Mouse (Mus musculus): ENCODE data around the gene Akap11.

Gene Akap11

GRCm38 (mm10) chr14:78528461-78529425, 7.9 kb downstream of the Akap11 start:
- DNase-seq (ENCODE audit: low spot score), result no peak

DNA sequence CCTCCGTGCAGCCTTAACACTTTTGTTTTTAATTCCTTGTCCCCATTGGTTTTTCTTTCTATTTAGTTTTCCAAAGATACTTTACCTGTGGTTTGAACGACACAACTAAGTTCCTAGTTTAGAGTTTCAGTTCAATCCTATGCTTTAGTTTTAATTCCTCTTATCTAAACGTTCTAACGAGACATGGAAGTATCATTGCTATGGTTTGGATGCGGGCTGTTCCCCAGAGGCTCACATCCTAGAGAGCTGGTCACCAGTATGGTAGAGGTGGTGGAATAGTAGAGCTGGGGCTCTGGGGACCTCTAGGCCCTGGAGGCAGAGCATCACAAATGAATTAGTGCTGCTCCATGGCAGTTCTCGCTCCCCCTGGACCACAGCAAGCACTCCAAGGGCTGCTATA, 9.7 kb downstream of the Akap11 start:
- no peak for DNase-seq (ENCODE audit: low spot score)

GRCm38 (mm10) chr14:78526475-78526874, 10.1 kb downstream of the Akap11 start:
- DNase-seq (ENCODE audit: low spot score), result no peak

- no peak for DNase-seq (ENCODE audit: low spot score)
These were observed 10.8 kb downstream of the Akap11 start for GRCm38 (mm10) chr14:78525611-78526457.

DNA sequence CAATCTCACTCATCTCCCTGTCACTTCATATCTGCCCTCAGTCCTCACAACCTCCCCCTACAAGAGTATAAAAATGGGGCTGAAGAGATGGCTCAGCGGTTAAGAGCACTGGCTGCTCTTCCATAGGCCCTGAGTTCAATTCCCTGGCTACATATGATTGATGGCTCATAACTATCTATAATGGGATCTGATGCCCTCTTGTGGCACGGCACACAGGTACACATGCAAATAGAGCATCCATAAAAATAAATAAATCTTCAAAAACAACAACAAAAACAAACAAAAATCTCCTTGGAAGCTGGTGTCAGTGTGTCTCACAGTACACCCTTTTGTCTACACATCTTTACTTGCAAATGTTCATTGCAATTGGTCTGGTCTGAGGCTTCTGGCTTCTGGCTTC, 11.5 kb downstream of the Akap11 start:
- DNase-seq (ENCODE audit: low spot score), result no peak

DNA sequence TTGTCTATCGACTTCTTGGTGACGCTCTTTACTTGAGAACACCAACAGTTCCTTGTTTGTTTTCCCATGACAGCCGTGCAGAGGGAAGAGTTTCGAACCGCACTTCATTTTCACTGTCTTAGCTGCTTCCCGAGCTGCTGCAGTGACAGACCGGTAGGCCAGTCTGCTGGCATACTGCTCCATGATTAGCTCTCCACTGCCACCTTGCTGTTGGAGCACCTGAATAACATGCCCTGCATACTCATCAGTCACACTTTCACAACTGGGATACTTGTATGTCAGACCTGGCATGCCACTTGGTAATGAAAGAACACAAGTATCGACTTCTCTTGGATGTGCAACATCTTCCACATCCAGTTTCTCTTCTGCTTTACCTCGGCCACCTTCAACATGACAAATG, 25.9 kb downstream of the Akap11 start:
- no peak for DNase-seq (ENCODE audit: low spot score)

GRCm38 (mm10) chr14:78509791-78510190, 26.8 kb downstream of the Akap11 start:
- DNase-seq (ENCODE audit: low spot score), result no peak

- DNase-seq (ENCODE audit: low spot score), result no peak
These were observed 36.0 kb downstream of the Akap11 start for GRCm38 (mm10) chr14:78500578-78500977.

- peak; percentile 67 for DNase-seq (ENCODE audit: low spot score)
These were observed 39.9 kb downstream of the Akap11 start for GRCm38 (mm10) chr14:78496691-78497090.

GRCm38 (mm10) chr14:78495241-78495640, 41.4 kb downstream of the Akap11 start:
- DNase-seq (ENCODE audit: low spot score), result peak; percentile 76

DNA sequence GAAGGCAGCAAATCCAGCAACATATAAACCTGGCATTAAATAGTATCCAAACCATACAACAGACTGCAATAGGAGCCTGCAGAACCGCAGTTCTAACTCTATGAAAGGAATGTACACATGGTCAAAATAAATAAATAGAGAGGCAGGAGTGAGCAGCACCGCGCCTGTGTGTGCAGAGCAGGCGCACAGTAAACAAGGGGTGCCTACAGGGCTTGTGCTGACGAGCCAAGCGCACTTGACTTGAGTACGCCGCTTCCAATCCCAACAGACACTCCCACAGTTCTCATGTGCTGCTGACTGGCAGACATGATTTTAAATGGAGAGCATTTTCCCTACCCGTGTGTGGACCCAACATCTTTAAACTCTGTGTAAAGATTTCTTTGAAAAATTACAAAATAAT, 44.0 kb downstream of the Akap11 start:
- DNase-seq (ENCODE audit: low spot score), result no peak

GRCm38 (mm10) chr14:78491432-78491831, 45.2 kb downstream of the Akap11 start:
- DNase-seq (ENCODE audit: low spot score), result no peak

GRCm38 (mm10) chr14:78482385-78483231, 54.0 kb downstream of the Akap11 start:
- DNase-seq (ENCODE audit: low spot score), result no peak

DNA sequence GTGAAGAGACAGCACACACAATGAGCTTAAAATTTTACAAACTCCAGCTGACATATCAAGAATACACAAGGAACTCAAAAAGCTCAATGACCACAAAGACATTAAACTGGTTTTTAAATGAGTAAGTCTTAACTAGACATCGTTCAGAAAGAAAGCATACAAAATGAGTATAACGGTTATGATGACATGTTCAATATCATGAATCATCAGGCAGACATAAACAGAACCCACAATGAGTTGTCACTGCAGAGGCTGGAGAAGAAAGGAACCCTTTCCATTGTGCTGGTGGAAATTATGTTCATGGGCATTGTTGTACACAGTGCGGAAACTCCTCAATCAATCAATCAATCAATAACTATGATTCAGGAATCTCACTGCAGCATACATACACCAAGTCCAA, 62.5 kb downstream of the Akap11 start:
- no peak for DNase-seq (ENCODE audit: low spot score)

GRCm38 (mm10) chr14:78470714-78471113, 65.9 kb downstream of the Akap11 start:
- DNase-seq (ENCODE audit: low spot score), result no peak

- DNase-seq (ENCODE audit: low spot score), result no peak
These were observed 67.6 kb downstream of the Akap11 start for GRCm38 (mm10) chr14:78468991-78469390.

DNA sequence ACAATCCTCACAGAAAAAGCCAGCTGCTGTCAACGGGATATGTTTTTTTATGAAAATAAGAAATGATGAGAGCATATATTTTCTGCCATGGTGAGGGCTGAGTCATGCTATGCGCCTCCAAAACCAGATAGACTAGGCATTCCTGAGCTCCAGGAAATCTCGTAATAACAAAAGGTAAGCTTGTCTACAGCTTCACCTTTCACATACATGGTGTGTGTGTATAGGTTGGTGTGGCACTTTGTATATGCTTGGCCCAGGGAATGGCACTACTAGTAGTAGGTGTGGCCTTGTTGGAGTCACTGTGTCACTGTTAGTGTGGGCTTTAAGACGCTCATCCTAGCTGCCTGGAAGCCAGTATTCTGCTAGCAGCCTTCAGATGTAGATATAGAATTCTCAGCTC, 68.6 kb downstream of the Akap11 start:
- no peak for DNase-seq (ENCODE audit: low spot score)

- DNase-seq (ENCODE audit: low spot score), result no peak
These were observed 72.3 kb downstream of the Akap11 start for GRCm38 (mm10) chr14:78464353-78464752.

- no peak for DNase-seq (ENCODE audit: low spot score)
These were observed 77.5 kb downstream of the Akap11 start for GRCm38 (mm10) chr14:78459121-78459520.

DNA sequence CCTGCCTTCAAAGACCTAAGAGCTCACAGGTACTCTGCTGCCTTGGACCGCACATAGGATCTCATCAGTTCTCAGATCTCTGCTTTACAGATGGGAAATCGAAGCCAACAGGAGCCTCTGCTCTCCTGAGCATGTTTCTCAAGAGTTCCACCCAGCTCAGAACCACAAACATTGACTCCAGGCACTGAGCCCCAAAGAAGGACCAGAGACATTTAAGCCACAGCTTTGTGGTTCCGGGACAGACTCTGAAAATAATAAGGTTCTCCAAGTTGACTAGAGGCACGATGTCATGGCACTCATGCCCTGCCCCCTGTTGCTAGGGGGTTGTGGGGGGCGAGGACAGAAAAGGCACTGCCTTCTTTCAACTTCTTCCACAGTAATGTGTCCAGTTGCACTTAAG, 77.9 kb downstream of the Akap11 start:
- DNase-seq (ENCODE audit: low spot score), result no peak

- DNase-seq (ENCODE audit: low spot score), result no peak
These were observed 81.6 kb downstream of the Akap11 start for GRCm38 (mm10) chr14:78454970-78455369.

DNA sequence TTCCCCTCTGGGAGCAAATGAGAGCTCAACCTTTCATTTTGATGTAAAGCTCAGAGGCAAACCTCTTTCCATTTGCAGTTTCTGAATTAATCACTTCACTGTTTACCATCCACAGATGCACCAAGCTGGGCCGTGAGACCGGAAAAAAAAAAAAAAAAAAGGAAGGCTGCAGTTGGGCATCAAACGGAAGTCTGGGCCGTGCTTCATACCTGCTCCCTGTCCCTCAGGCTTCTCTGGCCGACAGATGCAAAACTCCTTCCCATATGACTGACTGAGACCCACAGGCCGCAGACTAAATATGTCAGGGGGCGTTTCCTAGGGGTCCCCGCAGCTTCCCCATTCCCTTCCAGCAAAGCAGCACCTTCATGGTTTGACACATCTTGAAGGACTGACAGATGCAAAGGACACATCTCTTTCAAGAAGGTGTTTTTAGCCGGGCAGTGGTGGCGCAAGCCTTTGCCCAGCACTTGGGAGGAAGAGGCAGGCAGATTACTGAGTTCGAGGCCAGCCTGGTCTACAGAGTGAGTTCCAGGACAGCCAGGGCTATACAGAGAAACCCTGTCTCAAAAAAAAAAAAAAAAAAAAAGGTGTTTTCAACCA, 87.7 kb downstream of the Akap11 start:
- DNase-seq (ENCODE audit: low spot score), result no peak

All from c-Kit-positive CD71-positive TER-119-positive erythroid progenitor cells, embryonic 14.5 days (primary cell).